Mouse (Mus musculus) forebrain, embryonic 16.5 days (tissue): ENCODE results near the gene Mrpl51. TPM values are rescaled to one million over a fixed set of nuclear protein-coding genes. Genes with fewer than 3 reads are reported as not detected.
"Not testable (repeated sequence)": the region's sequence is repeated elsewhere in the genome, so short reads cannot be mapped to it uniquely, and the experiment has no call there.

Experiments used
- ATAC-seq: fragments of 200-750 bp; cut with Nextera tagmentation; 2 replicates; pipeline ENCODE4 v1.8.0; 2017; ENCODE audit warnings: mild to moderate bottlenecking, moderate library complexity
- H3K27ac ChIP-seq: fragments of 300-500 bp; sonication (generic); 2 replicates; pipeline ENCODE4 v1.5.1; 2014; ENCODE audit warnings: low read length, control low read depth
- H3K27me3 ChIP-seq: fragments of 300-500 bp; sonication (generic); replicated peaks from 2 replicates; pipeline ENCODE4 v1.6.1; 2014; ENCODE audit warnings: low read length; ENCODE audit not compliant: control insufficient read depth, insufficient read depth
- H3K36me3 ChIP-seq: fragments of 300-500 bp; sonication (generic); 2 replicates; pipeline ENCODE4 v1.6.1; 2014; ENCODE audit not compliant: control insufficient read depth, insufficient read depth
- H3K4me1 ChIP-seq: fragments of 300-500 bp; sonication (generic); replicated peaks from 2 replicates; pipeline ENCODE4 v1.6.1; 2014; ENCODE audit warnings: low read length; ENCODE audit not compliant: control insufficient read depth, insufficient read depth
- H3K4me2 ChIP-seq: fragments of 300-500 bp; sonication (generic); 2 replicates; pipeline ENCODE4 v1.6.1; 2014; ENCODE audit warnings: mild to moderate bottlenecking, low read length, control low read depth
- H3K4me3 ChIP-seq: fragments of 300-500 bp; sonication (generic); replicated peaks from 2 replicates; pipeline ENCODE4 v1.5.1; 2014; ENCODE audit warnings: mild to moderate bottlenecking, low read length, control low read depth
- H3K9ac ChIP-seq: fragments of 300-500 bp; sonication (generic); replicated peaks from 2 replicates; pipeline ENCODE4 v1.6.1; 2014; ENCODE audit warnings: low read depth, low read length, control low read depth
- H3K9me3 ChIP-seq: fragments of 300-500 bp; sonication (generic); 2 replicates; pipeline ENCODE4 v1.6.1; 2016; ENCODE audit warnings: low read length; ENCODE audit not compliant: control insufficient read depth
- WGBS: fragments of 180-500 bp; shearing (Covaris S2); extraction: QIAGEN DNeasy Blood & Tissue Kit; methylation state at CpG from one replicate; pipeline ENCODE4 v1.1.7; 2014; 5-methylcytosine and 5-hydroxymethylcytosine counted together
- polyA plus RNA-seq: library from polyadenylated mRNA; unstranded; fragments of >200 nt; fragmentation: Nextera tagmentation; extraction: Ambion mirVana; gene quantifications from 2 replicates; pipeline ENCODE4 v1.2.1, GENCODE M21; 2015

The Mrpl51 gene
- polyA plus RNA-seq, 1 experiment from 2014 or later: 140 TPM

DNA sequence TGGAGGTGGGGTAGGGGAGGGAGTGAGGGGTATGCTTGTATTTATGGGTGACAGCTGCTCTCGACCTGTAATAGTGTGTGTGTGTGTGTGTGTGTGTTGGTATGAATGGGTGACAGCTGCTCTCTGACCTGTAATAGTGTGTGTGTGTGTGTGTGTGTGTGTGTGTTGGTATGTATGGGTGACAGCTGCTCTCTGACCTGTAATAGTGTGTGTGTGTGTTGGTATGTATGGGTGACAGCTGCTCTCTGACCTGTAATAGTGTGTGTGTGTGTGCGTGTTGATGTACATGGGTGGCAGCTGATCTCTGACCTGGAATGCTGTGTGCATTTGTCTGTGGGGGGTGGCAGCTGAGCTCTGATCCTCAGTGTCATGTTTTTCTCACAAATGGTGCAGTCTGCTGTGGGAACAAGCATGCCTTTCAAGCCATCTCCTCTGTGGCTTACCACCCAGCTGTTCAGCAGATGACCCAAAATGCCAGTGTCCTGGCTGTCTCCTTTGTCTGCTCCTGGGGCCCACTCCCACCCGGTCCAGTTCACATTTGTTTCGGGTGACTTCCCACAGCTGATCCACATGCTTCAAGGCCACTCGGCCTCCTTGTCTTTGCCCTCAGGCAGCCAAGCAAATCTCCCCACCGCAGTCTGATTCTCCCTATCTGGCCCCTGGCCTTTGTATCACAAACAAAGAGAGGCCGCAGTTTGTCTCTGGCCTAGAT is 34.5 kb upstream of the Mrpl51 start:
- Histone ChIP-seq H3K4me2 (no peak overlapping the region), H3K4me3 (no peak overlapping the region), H3K27me3 (no peaks in the 10 kb centered on the region), H3K4me1 (peaks cover 6% of the 10 kb centered on the region; the same call in 1 of the 2 replicates), H3K27ac (no peak overlapping the region), H3K9me3 (no peaks in the 10 kb centered on the region), H3K36me3 (peaks cover 13% of the 10 kb centered on the region), H3K9ac (no peak overlapping the region)
- 33% methylated on average over 7 of the region's 7 CpGs for WGBS
- no peak for ATAC-seq

DNA sequence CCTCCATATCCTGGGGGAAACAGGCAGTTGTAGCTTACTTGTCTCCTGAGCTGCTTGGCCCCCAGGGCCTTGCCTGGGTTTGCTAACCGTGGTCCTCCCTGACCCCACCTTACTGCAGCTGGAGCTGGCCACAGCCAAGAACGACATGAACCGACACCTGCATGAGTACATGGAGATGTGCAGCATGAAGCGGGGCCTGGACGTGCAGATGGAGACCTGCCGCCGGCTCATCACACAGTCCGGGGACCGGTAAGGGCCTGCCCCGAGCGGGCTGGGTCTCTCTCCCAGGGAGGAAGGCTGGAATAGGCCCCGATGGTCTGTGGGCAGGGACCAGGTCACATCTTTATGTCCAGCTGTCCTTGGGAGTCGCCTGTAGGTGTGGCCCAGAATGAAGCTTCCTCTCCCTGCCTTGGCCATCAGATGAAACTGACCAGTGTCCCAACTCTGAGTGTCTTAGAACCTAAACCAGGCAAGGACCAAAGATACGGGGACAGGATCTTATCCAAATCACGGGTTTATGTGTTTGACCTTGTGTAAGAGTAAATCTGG is 32.6 kb upstream of the Mrpl51 start:
- Histone ChIP-seq H3K27ac (no peak overlapping the region), H3K27me3 (no peaks in the 10 kb centered on the region), H3K4me1 (peaks cover 14% of the 10 kb centered on the region), H3K4me2 (no peak overlapping the region), H3K9me3 (no peaks in the 10 kb centered on the region), H3K4me3 (no peak overlapping the region), H3K9ac (no peak overlapping the region), H3K36me3 (peaks cover 13% of the 10 kb centered on the region)
- WGBS: 87% methylated on average over 15 of the region's 15 CpGs
- ATAC-seq: no peak

DNA sequence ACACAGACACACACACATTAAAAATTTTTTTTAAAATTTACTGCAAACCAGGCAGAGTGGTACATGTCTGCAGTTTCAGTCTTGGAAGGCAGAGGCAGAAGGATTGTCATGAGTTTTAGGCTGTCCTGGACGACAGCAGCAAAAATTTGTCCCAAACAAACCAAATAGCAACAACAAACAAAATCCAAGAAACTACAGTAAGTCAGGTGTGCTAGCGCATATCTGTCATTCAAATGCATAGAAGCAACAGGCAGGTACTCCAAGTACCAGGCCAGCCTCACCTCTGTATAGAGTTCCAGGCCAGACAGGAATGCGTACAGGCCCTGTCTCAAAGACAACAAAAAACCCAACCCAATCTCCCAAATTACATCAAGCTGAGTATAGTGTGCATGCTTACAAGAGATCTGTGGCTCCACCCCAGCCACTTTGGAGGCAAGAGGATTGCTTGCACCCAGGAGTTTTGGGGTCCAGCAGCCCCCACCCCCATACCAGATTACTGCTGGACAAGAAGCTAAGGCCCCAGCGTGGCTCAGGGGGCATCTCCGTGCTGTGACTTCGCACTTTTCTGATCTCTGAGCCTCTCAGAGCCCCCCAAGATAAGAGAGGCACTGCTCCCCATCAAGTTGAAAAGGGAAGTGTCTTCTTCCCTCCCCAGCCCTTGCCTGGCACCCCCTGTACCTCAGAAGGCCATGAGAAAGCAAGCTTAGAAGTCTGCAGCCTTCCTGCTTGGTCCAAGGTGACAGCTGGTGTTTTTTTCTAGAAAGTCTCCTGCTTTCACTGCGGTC is 31.6 kb upstream of the Mrpl51 start:
- Histone ChIP-seq H3K36me3 (peaks cover 13% of the 10 kb centered on the region), H3K27ac (no peak overlapping the region), H3K4me2 (no peak overlapping the region), H3K9ac (no peak overlapping the region), H3K4me3 (no peak overlapping the region), H3K27me3 (no peaks in the 10 kb centered on the region), H3K4me1 (peaks cover 19% of the 10 kb centered on the region), H3K9me3 (no peaks in the 10 kb centered on the region)
- WGBS: 77% methylated on average over 7 of the region's 7 CpGs
- ATAC-seq: no peak

DNA sequence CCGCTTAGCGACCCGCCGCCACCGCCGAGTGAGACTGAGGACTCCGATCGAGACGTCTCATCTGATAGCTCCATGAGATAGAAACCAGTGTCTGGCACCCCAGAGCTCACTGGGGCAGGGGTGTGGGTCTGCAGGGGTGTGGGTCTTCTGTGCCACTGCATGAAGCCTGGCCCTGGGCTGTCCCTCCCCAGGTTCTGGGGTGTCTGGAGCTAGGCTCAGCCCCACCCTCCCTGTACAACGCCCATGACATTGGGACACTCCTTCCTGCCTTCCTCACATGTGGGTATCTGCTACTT is 31.1 kb upstream of the Mrpl51 start:
- no peak for ATAC-seq
- H3K27ac ChIP-seq: no peak overlapping the region
- peaks cover 19% of the 10 kb centered on the region for H3K4me1 ChIP-seq
- H3K4me3 ChIP-seq: no peak overlapping the region
- no peak overlapping the region for H3K9ac ChIP-seq
- H3K27me3 ChIP-seq: no peaks in the 10 kb centered on the region
- peaks cover 13% of the 10 kb centered on the region for H3K36me3 ChIP-seq
- 48% methylated on average over 10 of the region's 10 CpGs for WGBS
- H3K9me3 ChIP-seq: no peaks in the 10 kb centered on the region
- H3K4me2 ChIP-seq: no peak overlapping the region

DNA sequence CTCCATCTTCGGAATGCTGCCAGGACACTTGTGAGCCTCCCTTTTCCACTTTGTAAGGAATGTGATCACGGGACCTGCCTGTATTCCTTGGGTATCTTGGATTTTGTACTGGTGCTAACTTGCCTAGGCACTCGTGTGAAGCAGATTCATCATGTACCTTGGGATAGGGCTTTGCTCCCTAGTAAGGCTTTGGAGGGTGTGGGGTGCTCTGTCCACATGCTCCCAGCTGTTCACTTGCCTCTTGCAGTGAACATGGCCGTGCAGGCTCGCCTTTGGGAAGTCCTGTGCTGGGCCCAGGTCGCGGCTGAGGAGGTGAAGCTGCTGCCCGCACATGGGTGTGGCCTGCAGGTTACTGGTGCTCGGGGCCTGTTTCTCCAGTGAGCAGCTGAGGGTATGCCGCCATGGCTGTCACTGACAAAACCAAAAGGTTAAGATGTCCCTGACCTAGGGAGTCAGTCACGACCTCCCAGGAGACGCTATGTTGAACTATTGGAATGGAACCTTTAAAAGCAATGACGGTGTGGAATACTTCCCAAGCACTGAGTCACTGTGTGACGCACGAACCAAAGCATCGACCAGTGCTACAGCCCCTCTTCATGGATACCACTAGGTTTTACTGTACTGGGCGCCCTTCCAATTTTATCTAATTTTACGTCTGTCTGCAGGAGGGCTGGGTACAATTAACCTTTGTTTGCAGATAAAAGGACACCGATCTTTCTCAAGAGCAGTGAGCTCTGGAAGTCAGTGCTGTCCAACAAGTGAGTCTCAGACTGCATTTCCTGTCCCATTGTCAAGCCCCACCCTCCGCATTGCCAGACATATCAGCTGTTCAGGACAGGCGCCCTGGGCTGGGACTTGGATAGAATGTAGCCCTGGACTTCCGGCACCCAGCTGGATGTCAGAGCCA is 30.5 kb upstream of the Mrpl51 start:
- Histone ChIP-seq H3K9me3 (no peaks in the 10 kb centered on the region), H3K27ac (no peak overlapping the region), H3K9ac (no peak overlapping the region), H3K4me3 (no peak overlapping the region), H3K36me3 (peaks cover 13% of the 10 kb centered on the region), H3K4me1 (peaks cover 19% of the 10 kb centered on the region), H3K4me2 (no peak overlapping the region), H3K27me3 (no peaks in the 10 kb centered on the region)
- ATAC-seq: no peak
- 15% methylated on average over 22 of the region's 22 CpGs for WGBS

DNA sequence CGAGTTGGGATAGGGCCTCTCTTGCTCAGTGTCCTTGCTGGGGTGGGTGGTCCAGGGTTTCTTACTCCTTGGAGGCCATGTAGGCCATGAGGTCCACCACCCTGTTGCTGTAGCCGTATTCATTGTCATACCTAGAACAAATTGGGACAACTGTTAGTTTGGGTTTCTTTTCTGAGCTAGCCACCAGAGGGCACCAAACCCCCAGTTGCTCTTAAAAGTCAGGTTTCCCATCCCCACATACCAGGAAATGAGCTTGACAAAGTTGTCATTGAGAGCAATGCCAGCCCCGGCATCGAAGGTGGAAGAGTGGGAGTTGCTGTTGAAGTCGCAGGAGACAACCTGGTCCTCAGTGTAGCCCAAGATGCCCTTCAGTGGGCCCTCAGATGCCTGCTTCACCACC is 29.6 kb upstream of the Mrpl51 start:
- H3K9ac ChIP-seq, H3K4me3 ChIP-seq, H3K9me3 ChIP-seq, H3K27me3 ChIP-seq, H3K4me2 ChIP-seq, H3K27ac ChIP-seq, ATAC-seq: not testable (repeated sequence)
- WGBS: 5% methylated on average over 3 of the region's 5 CpGs
- H3K4me1 ChIP-seq: peaks cover 27% of the 10 kb centered on the region
- H3K36me3 ChIP-seq: peaks cover 13% of the 10 kb centered on the region

DNA sequence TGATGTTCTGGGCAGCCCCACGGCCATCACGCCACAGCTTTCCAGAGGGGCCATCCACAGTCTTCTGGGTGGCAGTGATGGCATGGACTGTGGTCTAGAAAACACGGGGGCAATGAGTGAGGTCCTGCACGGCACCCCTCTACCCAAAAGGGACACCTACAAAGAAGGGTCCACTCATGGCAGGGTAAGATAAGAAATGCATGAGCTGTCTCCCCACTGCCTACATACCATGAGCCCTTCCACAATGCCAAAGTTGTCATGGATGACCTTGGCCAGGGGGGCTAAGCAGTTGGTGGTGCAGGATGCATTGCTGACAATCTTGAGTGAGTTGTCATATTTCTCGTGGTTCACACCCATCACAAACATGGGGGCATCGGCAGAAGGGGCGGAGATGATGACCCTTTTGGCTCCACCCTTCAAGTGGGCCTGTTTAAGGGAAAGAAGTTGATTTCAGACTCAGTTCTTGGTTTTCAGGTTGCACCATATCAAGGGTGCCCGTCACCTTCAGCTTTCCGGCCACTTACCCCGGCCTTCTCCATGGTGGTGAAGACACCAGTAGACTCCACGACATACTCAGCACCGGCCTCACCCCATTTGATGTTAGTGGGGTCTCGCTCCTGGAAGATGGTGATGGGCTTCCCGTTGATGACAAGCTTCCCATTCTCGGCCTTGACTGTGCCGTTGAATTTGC is 28.8 kb upstream of the Mrpl51 start:
- H3K4me3 ChIP-seq, H3K9me3 ChIP-seq, ATAC-seq, H3K9ac ChIP-seq, H3K27ac ChIP-seq, H3K4me2 ChIP-seq, H3K27me3 ChIP-seq: not testable (repeated sequence)
- 66% methylated on average over 10 of the region's 16 CpGs for WGBS
- H3K4me1 ChIP-seq: peaks cover 33% of the 10 kb centered on the region
- peaks cover 13% of the 10 kb centered on the region for H3K36me3 ChIP-seq

DNA sequence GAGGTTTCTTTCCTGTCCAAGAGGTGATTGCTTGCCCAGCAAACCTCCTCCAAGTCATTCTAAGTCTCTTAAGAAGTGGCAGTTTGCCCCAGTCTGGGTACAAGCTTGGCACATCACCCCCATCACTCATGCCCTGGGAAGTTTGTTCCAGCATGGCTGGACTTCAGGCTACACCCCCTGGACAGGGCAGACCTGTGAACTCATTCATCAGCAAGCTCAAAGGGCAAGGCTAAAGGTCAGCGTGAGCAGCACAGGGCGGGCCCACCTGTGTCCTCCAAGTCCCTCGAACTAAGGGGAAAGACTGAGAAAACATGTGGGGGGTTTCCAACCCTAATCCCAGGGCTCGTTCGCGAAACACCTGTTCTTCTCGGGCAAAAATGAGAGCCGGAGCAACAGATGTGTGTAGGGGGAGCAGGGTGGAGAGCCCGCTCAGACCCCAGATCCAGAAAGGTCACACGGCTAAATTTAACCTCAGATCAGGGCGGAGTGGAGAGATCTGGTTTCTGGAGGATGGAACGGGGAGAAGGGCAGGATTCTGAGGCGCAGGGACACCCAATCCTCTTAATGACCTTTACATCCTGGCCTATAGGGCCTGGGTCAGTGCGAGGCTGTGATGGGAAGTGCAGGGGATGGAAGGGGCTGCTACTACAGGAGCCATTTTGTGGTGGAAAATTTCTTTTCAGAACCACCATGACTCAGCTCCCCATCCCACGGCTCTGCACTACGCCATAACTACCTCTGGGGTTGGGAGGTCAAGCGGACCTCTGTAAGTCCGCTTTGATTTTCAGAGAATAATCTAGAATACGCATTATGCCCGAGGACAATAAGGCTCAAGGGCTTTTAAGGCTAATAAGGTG is 27.6 kb upstream of the Mrpl51 start:
- peaks cover 19% of the 10 kb centered on the region for H3K36me3 ChIP-seq
- WGBS: 3% methylated on average over 20 of the region's 20 CpGs
- peaks cover 33% of the 10 kb centered on the region for H3K4me1 ChIP-seq
- H3K4me3 ChIP-seq: peak overlapping the region; percentile 93
- peak overlapping the region; percentile 96 for H3K9ac ChIP-seq
- no peaks in the 10 kb centered on the region for H3K27me3 ChIP-seq
- H3K9me3 ChIP-seq: no peaks in the 10 kb centered on the region
- H3K27ac ChIP-seq: peak overlapping the region; percentile 91
- H3K4me2 ChIP-seq: peak overlapping the region; percentile 96
- ATAC-seq: no peak
